Mouse (Mus musculus) CD4-positive, CD25-positive, alpha-beta regulatory T cell (primary cell): ENCODE results near the gene Gm21497. TPM values are rescaled to one million over a fixed set of nuclear protein-coding genes. Genes with fewer than 3 reads are reported as not detected.

Experiments used
- polyA plus RNA-seq: library from polyadenylated mRNA; unstranded; fragments of 100-300 nt; shearing (Covaris generic); gene quantifications from one replicate; pipeline ENCODE4 v1.2.1, GENCODE M21; 2017

Gene Gm21497
- polyA plus RNA-seq = not detected

DNA sequence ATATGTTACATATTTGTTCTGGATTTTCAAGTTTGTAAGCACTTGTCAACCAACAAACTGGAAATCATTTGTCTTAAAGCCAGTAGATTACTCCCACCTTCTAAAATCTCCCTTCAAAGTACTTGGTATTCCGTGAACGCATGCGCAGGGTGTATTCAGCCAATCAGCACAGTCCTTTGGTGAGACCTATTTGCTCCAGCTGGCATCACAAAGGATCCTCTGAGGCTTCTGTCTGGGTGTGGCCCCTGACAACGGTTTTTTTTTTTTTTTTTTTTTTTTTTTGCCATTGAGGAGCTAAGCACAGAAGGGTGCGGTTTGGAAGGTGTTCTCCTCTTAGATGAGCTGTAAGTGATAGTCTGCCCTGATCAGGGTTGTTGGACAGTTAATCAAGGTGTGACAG is at the start of gene Gm21497:
Gene Gm21497 (plus strand): TSS at position 301 of the 400 bp plus-strand sequence.

